Mouse (Mus musculus): ENCODE measurements around the gene Stag1.

The Stag1 gene

GRCm38 (mm10) chr9:100969461-100969860, 371.9 kb downstream of the Stag1 start:
- DNase-seq, result no peak

GRCm38 (mm10) chr9:100978666-100979065, 381.1 kb downstream of the Stag1 start:
- DNase-seq, result no peak

GRCm38 (mm10) chr9:100979260-100979659, 381.7 kb downstream of the Stag1 start:
- DNase-seq, result no peak

GRCm38 (mm10) chr9:100982786-100983185, 385.2 kb downstream of the Stag1 start:
- peak; percentile 8 to 40 for DNase-seq

GRCm38 (mm10) chr9:100984381-100985310, 387.0 kb downstream of the Stag1 start:
- DNase-seq, result no peak

- no peak for DNase-seq
Observed at GRCm38 (mm10) chr9:100987006-100987405, 389.4 kb downstream of the Stag1 start.

GRCm38 (mm10) chr9:100987850-100988249, 390.3 kb downstream of the Stag1 start:
- no peak for DNase-seq

GRCm38 (mm10) chr9:100990609-100991008, 393.0 kb downstream of the Stag1 start:
- no peak for DNase-seq

- no peak for DNase-seq
Observed at GRCm38 (mm10) chr9:100991321-100991720, 393.7 kb downstream of the Stag1 start.

- no peak for DNase-seq
Observed at GRCm38 (mm10) chr9:100992191-100992590, 394.6 kb downstream of the Stag1 start.

- DNase-seq, result no peak
Observed at GRCm38 (mm10) chr9:100993937-100994336, 396.3 kb downstream of the Stag1 start.

GRCm38 (mm10) chr9:100997138-100997537, 399.5 kb downstream of the Stag1 start:
- no peak for DNase-seq

GRCm38 (mm10) chr9:101002053-101002452, 404.5 kb downstream of the Stag1 start:
- no peak for DNase-seq

- no peak for DNase-seq
Observed at GRCm38 (mm10) chr9:101002841-101003240, 405.2 kb downstream of the Stag1 start.

GRCm38 (mm10) chr9:101003302-101003701, 405.7 kb downstream of the Stag1 start:
- DNase-seq, result no peak

GRCm38 (mm10) chr9:101005866-101006265, 408.3 kb downstream of the Stag1 start:
- peak in 1 of 2 experiments; percentile 15 for DNase-seq
